Mouse (Mus musculus): ENCODE measurements around the gene Bicc1. TPM values are rescaled to one million over a fixed set of nuclear protein-coding genes. Genes with fewer than 3 reads are reported as not detected.

Gene Bicc1
- polyA plus RNA-seq, 1 experiment from 2014 or later: 6.5 TPM

GRCm38 (mm10) chr10:71181931-71182330 lies 22.4 kb upstream of the Bicc1 start:
- Histone ChIP-seq H3K36me3 (no peaks in the 10 kb centered on the region), H3K4me2 (no peak overlapping the region), H3K27ac (replicated peaks) (no peak overlapping the region), H3K9me3 (no peaks in the 10 kb centered on the region), H3K27me3 (no peaks in the 10 kb centered on the region), H3K9ac (no peak overlapping the region), H3K4me3 (no peak overlapping the region), H3K4me1 (replicated peaks) (no peaks in the 10 kb centered on the region)
- no peak for ATAC-seq (ENCODE audit: low FRiP score, low read depth)
- WGBS: 92% methylated on average over 4 of the region's 4 CpGs

DNA sequence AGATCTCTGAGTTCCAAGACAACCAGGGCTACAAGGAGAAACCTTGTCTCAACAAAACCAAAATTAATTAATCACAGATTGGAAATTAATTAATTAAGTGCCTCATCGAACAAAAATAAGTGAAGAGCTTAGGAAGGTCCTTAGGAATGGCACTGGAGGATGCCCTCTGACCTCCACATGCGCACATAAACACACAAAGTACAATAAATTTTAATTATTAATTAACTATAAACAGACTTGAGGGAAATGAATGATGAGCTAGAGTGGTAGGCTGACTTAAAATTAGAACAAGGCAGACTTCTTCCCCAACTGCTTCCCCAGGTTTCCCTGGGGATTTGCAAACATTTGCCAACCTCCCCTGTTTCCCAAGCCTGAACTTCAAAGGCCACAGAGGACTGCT lies 21.6 kb upstream of the Bicc1 start:
- no peaks in the 10 kb centered on the region for H3K4me1 ChIP-seq (replicated peaks)
- H3K27me3 ChIP-seq: no peaks in the 10 kb centered on the region
- H3K9ac ChIP-seq: no peak overlapping the region
- H3K27ac ChIP-seq (replicated peaks): no peak overlapping the region
- 90% methylated on average over 2 of the region's 2 CpGs for WGBS
- H3K36me3 ChIP-seq: no peaks in the 10 kb centered on the region
- H3K4me2 ChIP-seq: no peak overlapping the region
- H3K9me3 ChIP-seq: no peaks in the 10 kb centered on the region
- no peak overlapping the region for H3K4me3 ChIP-seq
- no peak for ATAC-seq (ENCODE audit: low FRiP score, low read depth)

GRCm38 (mm10) chr10:71180057-71180456 lies 20.6 kb upstream of the Bicc1 start:
- no peaks in the 10 kb centered on the region for H3K36me3 ChIP-seq
- 78% methylated on average over 2 of the region's 2 CpGs for WGBS
- ATAC-seq (ENCODE audit: low FRiP score, low read depth): no peak

GRCm38 (mm10) chr10:71177201-71177600 lies 17.7 kb upstream of the Bicc1 start:
- 93% methylated on average over 7 of the region's 7 CpGs for WGBS
- Histone ChIP-seq H3K27ac (replicated peaks) (no peak overlapping the region), H3K4me1 (replicated peaks) (no peaks in the 10 kb centered on the region), H3K36me3 (no peaks in the 10 kb centered on the region), H3K9me3 (no peaks in the 10 kb centered on the region), H3K27me3 (no peaks in the 10 kb centered on the region), H3K4me2 (no peak overlapping the region), H3K9ac (no peak overlapping the region), H3K4me3 (no peak overlapping the region)
- ATAC-seq (ENCODE audit: low FRiP score, low read depth): no peak

More at GRCm38 (mm10) chr10:71180057-71180456, 20.6 kb upstream of the Bicc1 start:
- H3K4me1 ChIP-seq (replicated peaks): no peaks in the 10 kb centered on the region
- no peaks in the 10 kb centered on the region for H3K9me3 ChIP-seq
- H3K27me3 ChIP-seq: no peaks in the 10 kb centered on the region
- H3K4me3 ChIP-seq: no peak overlapping the region
- H3K27ac ChIP-seq (replicated peaks): no peak overlapping the region
- no peak overlapping the region for H3K9ac ChIP-seq
- no peak overlapping the region for H3K4me2 ChIP-seq

DNA sequence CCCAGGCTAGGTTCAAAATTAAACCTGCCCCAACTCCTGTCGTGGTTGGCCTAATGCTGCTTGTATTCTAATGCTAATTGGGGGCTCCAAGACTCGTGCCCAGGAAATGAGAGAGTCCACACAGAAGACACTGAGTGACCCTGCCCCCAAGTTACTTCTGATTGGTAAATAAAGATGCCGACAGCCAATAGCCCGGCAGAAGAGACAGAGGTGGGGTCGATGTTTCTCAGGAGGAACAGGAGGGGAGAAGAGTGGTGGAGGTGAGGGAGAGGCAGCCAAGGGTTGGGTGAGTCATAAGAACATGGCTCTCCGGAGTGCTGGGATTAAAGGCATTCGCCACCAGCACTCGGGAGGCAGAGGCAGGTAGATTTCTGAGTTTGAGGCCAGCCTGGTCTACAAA lies 16.8 kb upstream of the Bicc1 start:
- Histone ChIP-seq H3K4me2 (no peak overlapping the region), H3K9ac (no peak overlapping the region), H3K36me3 (no peaks in the 10 kb centered on the region), H3K4me3 (no peak overlapping the region), H3K9me3 (no peaks in the 10 kb centered on the region), H3K27ac (replicated peaks) (no peak overlapping the region), H3K4me1 (replicated peaks) (no peaks in the 10 kb centered on the region), H3K27me3 (no peaks in the 10 kb centered on the region)
- WGBS: 73% methylated on average over 8 of the region's 8 CpGs
- ATAC-seq (ENCODE audit: low FRiP score, low read depth): no peak

DNA sequence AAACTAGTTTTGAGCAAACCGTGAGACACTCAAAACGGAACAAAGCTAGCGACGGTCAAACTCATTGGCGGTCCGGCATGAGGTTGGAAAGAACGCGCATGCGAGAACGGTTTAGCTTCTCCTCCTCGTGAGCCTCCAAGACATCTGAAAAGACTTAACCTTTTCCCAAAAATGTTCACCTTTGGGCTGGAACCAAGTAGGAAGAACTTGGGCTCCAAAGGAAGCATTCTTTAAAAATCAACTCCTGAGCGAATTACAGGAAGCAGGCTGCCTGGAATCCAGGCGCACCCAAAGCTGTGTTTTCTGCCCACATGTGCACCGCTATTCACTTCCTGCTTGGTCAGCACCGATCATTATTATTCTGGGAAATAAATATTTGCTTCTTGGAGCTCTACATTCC lies 15.8 kb upstream of the Bicc1 start:
- no peaks in the 10 kb centered on the region for H3K9me3 ChIP-seq
- no peak for ATAC-seq (ENCODE audit: low FRiP score, low read depth)
- no peaks in the 10 kb centered on the region for H3K36me3 ChIP-seq
- H3K4me1 ChIP-seq (replicated peaks): no peaks in the 10 kb centered on the region
- no peak overlapping the region for H3K9ac ChIP-seq
- no peaks in the 10 kb centered on the region for H3K27me3 ChIP-seq
- no peak overlapping the region for H3K27ac ChIP-seq (replicated peaks)
- H3K4me3 ChIP-seq: no peak overlapping the region
- H3K4me2 ChIP-seq: no peak overlapping the region
- WGBS: 95% methylated on average over 15 of the region's 15 CpGs

GRCm38 (mm10) chr10:71171414-71171813 lies 11.9 kb upstream of the Bicc1 start:
- H3K27me3 ChIP-seq: no peaks in the 10 kb centered on the region
- H3K27ac ChIP-seq (replicated peaks): no peak overlapping the region
- WGBS: 100% methylated on average over 1 of the region's 1 CpGs
- H3K9me3 ChIP-seq: no peaks in the 10 kb centered on the region
- no peaks in the 10 kb centered on the region for H3K36me3 ChIP-seq
- no peaks in the 10 kb centered on the region for H3K4me1 ChIP-seq (replicated peaks)
- no peak overlapping the region for H3K4me3 ChIP-seq
- ATAC-seq (ENCODE audit: low FRiP score, low read depth): no peak
- H3K9ac ChIP-seq: no peak overlapping the region
- no peak overlapping the region for H3K4me2 ChIP-seq

DNA sequence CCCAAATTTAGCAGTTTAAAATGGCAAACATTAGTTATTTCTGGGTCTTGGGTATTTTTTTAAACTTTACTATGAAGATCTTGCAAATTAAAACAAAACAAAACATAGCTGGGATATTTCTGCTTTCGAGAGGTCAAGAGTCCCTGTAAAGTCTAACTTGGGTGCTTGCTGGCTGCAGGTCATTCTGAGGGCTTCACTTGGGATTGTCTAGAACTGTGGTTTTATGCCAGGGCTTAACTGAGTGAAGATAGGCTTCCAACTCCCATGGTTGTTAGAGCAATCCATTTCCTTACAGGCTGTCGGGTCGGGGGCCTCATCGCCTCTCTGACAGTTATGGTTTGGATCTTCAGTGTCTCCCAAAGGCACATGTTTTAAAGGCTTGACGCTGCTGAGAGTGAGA lies 11.3 kb upstream of the Bicc1 start:
- ATAC-seq (ENCODE audit: low FRiP score, low read depth): no peak
- Histone ChIP-seq H3K9me3 (no peaks in the 10 kb centered on the region), H3K27me3 (no peaks in the 10 kb centered on the region), H3K4me1 (replicated peaks) (no peaks in the 10 kb centered on the region), H3K4me2 (no peak overlapping the region), H3K9ac (no peak overlapping the region), H3K27ac (replicated peaks) (no peak overlapping the region), H3K4me3 (no peak overlapping the region), H3K36me3 (no peaks in the 10 kb centered on the region)
- WGBS: 91% methylated on average over 5 of the region's 5 CpGs

- Histone ChIP-seq H3K36me3 (no peaks in the 10 kb centered on the region), H3K27ac (replicated peaks) (no peak overlapping the region), H3K4me1 (replicated peaks) (no peaks in the 10 kb centered on the region), H3K4me2 (no peak overlapping the region), H3K9ac (no peak overlapping the region), H3K4me3 (no peak overlapping the region), H3K9me3 (no peaks in the 10 kb centered on the region), H3K27me3 (no peaks in the 10 kb centered on the region)
- ATAC-seq (ENCODE audit: low FRiP score, low read depth): no peak
- 94% methylated on average over 10 of the region's 10 CpGs for WGBS
These were observed 10.3 kb upstream of the Bicc1 start for GRCm38 (mm10) chr10:71169811-71170210.

- Histone ChIP-seq H3K9me3 (no peaks in the 10 kb centered on the region), H3K36me3 (no peaks in the 10 kb centered on the region), H3K4me2 (no peak overlapping the region), H3K9ac (no peak overlapping the region), H3K4me1 (replicated peaks) (no peaks in the 10 kb centered on the region), H3K4me3 (no peak overlapping the region), H3K27ac (replicated peaks) (no peak overlapping the region), H3K27me3 (no peaks in the 10 kb centered on the region)
- 46% methylated on average over 4 of the region's 4 CpGs for WGBS
- ATAC-seq (ENCODE audit: low FRiP score, low read depth): no peak
These were observed 9.7 kb upstream of the Bicc1 start for GRCm38 (mm10) chr10:71169171-71169570.

GRCm38 (mm10) chr10:71160449-71160848 lies 949 bp upstream of the Bicc1 start:
- peaks cover 15% of the 10 kb centered on the region for H3K4me1 ChIP-seq (replicated peaks)
- H3K4me3 ChIP-seq: 0 out of 2 replicates have a peak overlapping the region, but pooled peaks have one; percentile 68
- H3K27ac ChIP-seq (replicated peaks): no peak overlapping the region
- no peak overlapping the region for H3K9ac ChIP-seq
- H3K27me3 ChIP-seq: peaks cover 9% of the 10 kb centered on the region
- whole genome bisulfite sequencing: 78% methylated on average over 12 of the region's 12 CpGs
- no peaks in the 10 kb centered on the region for H3K9me3 ChIP-seq
- no peaks in the 10 kb centered on the region for H3K36me3 ChIP-seq
- H3K4me2 ChIP-seq: peak overlapping the region; percentile 97; the same call in 1 of the 2 replicates
- no peak for ATAC-seq (ENCODE audit: low FRiP score, low read depth)

DNA sequence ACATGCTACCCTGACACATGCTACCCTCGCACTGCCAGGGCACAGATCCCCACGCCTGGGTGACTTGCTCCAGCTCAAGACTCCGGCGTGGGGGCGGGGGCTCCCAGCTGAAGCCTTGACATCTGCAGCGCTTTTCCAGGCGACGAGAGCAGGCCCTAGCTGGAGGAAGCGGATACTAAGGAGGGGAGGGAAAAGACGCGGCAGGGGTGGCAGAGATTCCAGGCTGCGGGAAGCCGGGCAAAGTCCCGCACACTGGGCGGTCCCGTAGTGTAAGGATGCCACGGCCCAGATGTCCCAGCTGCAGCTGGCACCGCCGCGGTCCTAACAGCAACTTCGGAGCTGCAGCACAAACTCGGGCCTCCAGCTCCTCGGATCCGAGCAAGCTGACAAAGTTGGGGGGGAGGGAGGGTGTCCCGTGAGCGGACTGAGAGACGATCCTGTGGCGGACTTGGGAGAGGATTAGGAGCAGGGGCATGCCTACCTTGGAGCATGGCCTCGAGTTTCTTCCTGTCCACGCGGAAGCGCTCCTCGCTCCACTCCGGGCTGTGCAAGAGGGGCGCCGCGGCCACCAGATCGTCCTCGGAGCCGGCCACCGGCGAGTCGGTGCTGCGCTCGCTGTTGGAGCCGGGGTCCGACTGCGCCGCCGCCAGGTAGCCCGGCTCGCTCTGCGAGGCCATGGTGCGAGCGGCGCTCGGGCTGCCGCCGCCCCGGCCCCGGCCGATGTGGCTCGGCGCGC lies 392 bp downstream of the Bicc1 start:
- H3K27me3 ChIP-seq: peaks cover 9% of the 10 kb centered on the region
- H3K4me3 ChIP-seq: peak overlapping the region; percentile 68
- H3K36me3 ChIP-seq: no peaks in the 10 kb centered on the region
- H3K4me1 ChIP-seq (replicated peaks): peaks cover 15% of the 10 kb centered on the region
- peak; percentile 87 for ATAC-seq (ENCODE audit: low FRiP score, low read depth)
- H3K27ac ChIP-seq (replicated peaks): 0 out of 2 replicates have a peak overlapping the region, but pooled peaks have one; percentile 22
- peak overlapping the region; percentile 67 for H3K9ac ChIP-seq
- WGBS: under 1% methylated on average over 64 of the region's 65 CpGs
- peak overlapping the region; percentile 97 for H3K4me2 ChIP-seq
- no peaks in the 10 kb centered on the region for H3K9me3 ChIP-seq

GRCm38 (mm10) chr10:71156569-71156968 lies 2.9 kb downstream of the Bicc1 start:
- Histone ChIP-seq H3K27me3 (peaks cover 9% of the 10 kb centered on the region), H3K36me3 (no peaks in the 10 kb centered on the region), H3K4me1 (replicated peaks) (peaks cover 15% of the 10 kb centered on the region), H3K4me2 (no peak overlapping the region), H3K9me3 (no peaks in the 10 kb centered on the region), H3K27ac (replicated peaks) (no peak overlapping the region), H3K4me3 (no peak overlapping the region), H3K9ac (no peak overlapping the region)
- no peak for ATAC-seq (ENCODE audit: low FRiP score, low read depth)
- 84% methylated on average over 5 of the region's 5 CpGs for WGBS

Measured in hindbrain, embryonic 15.5 days (tissue).